Mouse (Mus musculus): ENCODE measurements at regions not wholly inside any gene's neighbourhood (a gene's known extent, or its start where the extent isn't known, plus 50 kb on each side); places are given as distances from the start of the nearest gene placed in this dataset.
A peak's percentile ranks its signal among the peaks of the same experiment; 100 is the strongest.
"Not testable (repeated sequence)": the region's sequence is repeated elsewhere in the genome, so short reads cannot be mapped to it uniquely, and the experiment has no call there.

- WGBS: 31% methylated on average over 7 of the region's 7 CpGs
- Histone ChIP-seq H3K27ac (replicated peaks) (no peak overlapping the region), H3K36me3 (no peaks in the 10 kb centered on the region), H3K4me1 (replicated peaks) (peaks cover 6% of the 10 kb centered on the region; the same call in 1 of the 2 replicates), H3K27me3 (no peaks in the 10 kb centered on the region), H3K9me3 (no peaks in the 10 kb centered on the region), H3K9ac (no peak overlapping the region), H3K4me2 (peak overlapping the region; percentile 21; the same call in 1 of the 2 replicates), H3K4me3 (no peak overlapping the region)
- ATAC-seq (ENCODE audit: low read depth): peak; percentile 69
Measured at GRCm38 (mm10) chr17:61217198-61217722, 1663.9 kb downstream of the Efna5 start.

GRCm38 (mm10) chr17:61204316-61204715 lies 1676.8 kb downstream of the Efna5 start:
- no peak overlapping the region for H3K4me3 ChIP-seq
- H3K9ac ChIP-seq: no peak overlapping the region
- no peak for ATAC-seq (ENCODE audit: low read depth)
- 92% methylated on average over 3 of the region's 3 CpGs for WGBS
- no peak overlapping the region for H3K4me2 ChIP-seq
- no peaks in the 10 kb centered on the region for H3K4me1 ChIP-seq (replicated peaks)
- no peaks in the 10 kb centered on the region for H3K27me3 ChIP-seq
- no peak overlapping the region for H3K27ac ChIP-seq (replicated peaks)
- H3K9me3 ChIP-seq: no peaks in the 10 kb centered on the region
- H3K36me3 ChIP-seq: no peaks in the 10 kb centered on the region

GRCm38 (mm10) chr17:61187880-61188279 lies 1693.2 kb downstream of the Efna5 start:
- 79% methylated on average over 3 of the region's 3 CpGs for WGBS
- H3K4me2 ChIP-seq; H3K27ac ChIP-seq (replicated peaks); H3K9me3 ChIP-seq; H3K9ac ChIP-seq; H3K4me3 ChIP-seq; H3K27me3 ChIP-seq; ATAC-seq (ENCODE audit: low read depth); H3K4me1 ChIP-seq (replicated peaks); H3K36me3 ChIP-seq: not testable (repeated sequence)

- H3K36me3 ChIP-seq: no peaks in the 10 kb centered on the region
- H3K9me3 ChIP-seq: no peaks in the 10 kb centered on the region
- H3K4me1 ChIP-seq (replicated peaks): no peaks in the 10 kb centered on the region
- no peak overlapping the region for H3K9ac ChIP-seq
- no peak overlapping the region for H3K27ac ChIP-seq (replicated peaks)
- 85% methylated on average over 1 of the region's 1 CpGs for WGBS
- H3K4me3 ChIP-seq: no peak overlapping the region
- H3K27me3 ChIP-seq: no peaks in the 10 kb centered on the region
- ATAC-seq (ENCODE audit: low read depth): no peak
- H3K4me2 ChIP-seq: no peak overlapping the region
Measured at GRCm38 (mm10) chr17:61176586-61176985, 1704.5 kb downstream of the Efna5 start.

GRCm38 (mm10) chr17:61159437-61159836 lies 1721.7 kb downstream of the Efna5 start:
- Histone ChIP-seq H3K27me3 (no peaks in the 10 kb centered on the region), H3K9ac (no peak overlapping the region), H3K27ac (replicated peaks) (no peak overlapping the region), H3K9me3 (no peaks in the 10 kb centered on the region), H3K4me3 (no peak overlapping the region), H3K36me3 (no peaks in the 10 kb centered on the region), H3K4me2 (no peak overlapping the region), H3K4me1 (replicated peaks) (no peaks in the 10 kb centered on the region)
- no peak for ATAC-seq (ENCODE audit: low read depth)
- WGBS: 90% methylated on average over 2 of the region's 2 CpGs

- Histone ChIP-seq H3K27ac (replicated peaks) (no peak overlapping the region), H3K9me3 (no peaks in the 10 kb centered on the region), H3K9ac (no peak overlapping the region), H3K36me3 (no peaks in the 10 kb centered on the region), H3K4me3 (no peak overlapping the region), H3K4me2 (no peak overlapping the region), H3K27me3 (no peaks in the 10 kb centered on the region), H3K4me1 (replicated peaks) (no peaks in the 10 kb centered on the region)
- WGBS: 80% methylated on average over 7 of the region's 7 CpGs
- no peak for ATAC-seq (ENCODE audit: low read depth)
Measured at GRCm38 (mm10) chr17:61137006-61137405, 1744.1 kb downstream of the Efna5 start.

GRCm38 (mm10) chr17:61127767-61128166 lies 1753.3 kb downstream of the Efna5 start:
- no peak overlapping the region for H3K9ac ChIP-seq
- H3K27me3 ChIP-seq: no peaks in the 10 kb centered on the region
- H3K36me3 ChIP-seq: no peaks in the 10 kb centered on the region
- no peak overlapping the region for H3K4me3 ChIP-seq
- H3K4me1 ChIP-seq (replicated peaks): no peaks in the 10 kb centered on the region
- WGBS: 59% methylated on average over 1 of the region's 1 CpGs
- H3K9me3 ChIP-seq: no peaks in the 10 kb centered on the region
- no peak overlapping the region for H3K4me2 ChIP-seq
- no peak for ATAC-seq (ENCODE audit: low read depth)
- no peak overlapping the region for H3K27ac ChIP-seq (replicated peaks)

- H3K9me3 ChIP-seq: no peaks in the 10 kb centered on the region
- no peak for ATAC-seq (ENCODE audit: low read depth)
- 90% methylated on average over 1 of the region's 1 CpGs for WGBS
- H3K9ac ChIP-seq: no peak overlapping the region
- H3K4me1 ChIP-seq (replicated peaks): no peaks in the 10 kb centered on the region
- no peak overlapping the region for H3K27ac ChIP-seq (replicated peaks)
- no peak overlapping the region for H3K4me2 ChIP-seq
- no peaks in the 10 kb centered on the region for H3K36me3 ChIP-seq
- H3K27me3 ChIP-seq: no peaks in the 10 kb centered on the region
- H3K4me3 ChIP-seq: no peak overlapping the region
Measured at GRCm38 (mm10) chr17:61106302-61106701, 1774.8 kb downstream of the Efna5 start.

GRCm38 (mm10) chr17:61060450-61060849 lies 1820.7 kb downstream of the Efna5 start:
- H3K9ac ChIP-seq: no peak overlapping the region
- H3K4me2 ChIP-seq: no peak overlapping the region
- no peaks in the 10 kb centered on the region for H3K36me3 ChIP-seq
- no peaks in the 10 kb centered on the region for H3K4me1 ChIP-seq (replicated peaks)
- ATAC-seq (ENCODE audit: low read depth): no peak
- H3K27ac ChIP-seq (replicated peaks): no peak overlapping the region
- no peak overlapping the region for H3K4me3 ChIP-seq
- WGBS: 94% methylated on average over 5 of the region's 5 CpGs
- H3K27me3 ChIP-seq: no peaks in the 10 kb centered on the region
- H3K9me3 ChIP-seq: no peaks in the 10 kb centered on the region

- WGBS: 86% methylated on average over 2 of the region's 2 CpGs
- Histone ChIP-seq H3K27me3 (no peaks in the 10 kb centered on the region), H3K4me3 (no peak overlapping the region), H3K9me3 (no peaks in the 10 kb centered on the region), H3K4me2 (no peak overlapping the region), H3K36me3 (no peaks in the 10 kb centered on the region), H3K4me1 (replicated peaks) (no peaks in the 10 kb centered on the region), H3K9ac (no peak overlapping the region), H3K27ac (replicated peaks) (no peak overlapping the region)
- no peak for ATAC-seq (ENCODE audit: low read depth)
Measured at GRCm38 (mm10) chr17:61058471-61058870, 1822.6 kb downstream of the Efna5 start.

GRCm38 (mm10) chr17:61033544-61034251 lies 1847.4 kb downstream of the Efna5 start:
- no peaks in the 10 kb centered on the region for H3K9me3 ChIP-seq
- no peak overlapping the region for H3K27ac ChIP-seq (replicated peaks)
- H3K4me3 ChIP-seq: no peak overlapping the region
- no peaks in the 10 kb centered on the region for H3K27me3 ChIP-seq
- WGBS: 39% methylated on average over 4 of the region's 4 CpGs
- no peak overlapping the region for H3K4me2 ChIP-seq
- H3K4me1 ChIP-seq (replicated peaks): no peaks in the 10 kb centered on the region
- no peaks in the 10 kb centered on the region for H3K36me3 ChIP-seq
- no peak overlapping the region for H3K9ac ChIP-seq
- ATAC-seq (ENCODE audit: low read depth): no peak

GRCm38 (mm10) chr17:61018647-61019046 lies 1862.5 kb downstream of the Efna5 start:
- Histone ChIP-seq H3K4me1 (replicated peaks) (no peaks in the 10 kb centered on the region), H3K27me3 (no peaks in the 10 kb centered on the region), H3K9me3 (no peaks in the 10 kb centered on the region), H3K27ac (replicated peaks) (no peak overlapping the region), H3K36me3 (no peaks in the 10 kb centered on the region), H3K4me3 (no peak overlapping the region), H3K9ac (no peak overlapping the region), H3K4me2 (no peak overlapping the region)
- WGBS: 55% methylated on average over 4 of the region's 4 CpGs
- no peak; the same call in 1 of the 2 replicates for ATAC-seq (ENCODE audit: low read depth)
